In the genomic region with DNA sequence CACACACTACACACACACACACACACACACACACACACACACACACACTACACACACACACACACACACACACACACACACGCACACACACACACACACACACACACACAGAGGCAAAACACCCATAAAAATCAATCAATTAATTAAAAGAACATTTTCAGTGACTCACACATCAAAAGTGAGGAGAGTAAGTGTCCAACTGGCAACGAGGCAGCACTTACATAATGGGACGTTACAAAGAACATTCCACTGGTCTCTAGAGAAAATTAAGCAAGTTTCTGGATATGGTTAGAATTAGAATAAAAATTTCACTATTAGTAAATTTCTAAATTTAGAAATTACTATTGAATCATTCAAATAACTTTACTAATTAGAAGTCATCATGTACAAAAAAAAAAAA, we compare ENCODE assay signal across 4 mouse cellular contexts. TPM values are rescaled to one million over a fixed set of nuclear protein-coding genes. Genes with fewer than 3 reads are reported as not detected.
"Had no signal": no experiment of that assay in that cellular context is flagged by ENCODE, and none has a peak within 500 bp of the region (broad histone marks: within the 10 kb centered on the region; RNA-seq: fewer than 3 reads in every experiment).

No protein-coding gene starts in this region.

RNA-seq across cellular contexts. Expression of gene Scg3, which starts 27.4 kb away (rescaled TPM):
- total RNA-seq: megakaryocyte progenitor cell, adult 5-6 weeks; megakaryocyte-erythroid progenitor cell, adult 5-6 weeks had no signal
- polyA plus RNA-seq: limb, embryonic 10.5 days; liver, embryonic 15.5 days had no signal

RNA-seq across cellular contexts. Expression of gene Tmod2, which starts 45.3 kb away (rescaled TPM):
- total RNA-seq: megakaryocyte-erythroid progenitor cell, adult 5-6 weeks had no signal
